Mouse (Mus musculus) cerebellum, adult (tissue): ENCODE data around the gene Ankrd34b.

ENCODE experiments used
- ATAC-seq: cut with Nextera tagmentation; 2 replicates; pipeline ENCODE4 v1.9.2; 2017; ENCODE audit warnings: mild to moderate bottlenecking, moderate library complexity, mixed read lengths; ENCODE audit not compliant: insufficient number of reproducible peaks, low FRiP score, low TSS enrichment

Gene Ankrd34b

DNA sequence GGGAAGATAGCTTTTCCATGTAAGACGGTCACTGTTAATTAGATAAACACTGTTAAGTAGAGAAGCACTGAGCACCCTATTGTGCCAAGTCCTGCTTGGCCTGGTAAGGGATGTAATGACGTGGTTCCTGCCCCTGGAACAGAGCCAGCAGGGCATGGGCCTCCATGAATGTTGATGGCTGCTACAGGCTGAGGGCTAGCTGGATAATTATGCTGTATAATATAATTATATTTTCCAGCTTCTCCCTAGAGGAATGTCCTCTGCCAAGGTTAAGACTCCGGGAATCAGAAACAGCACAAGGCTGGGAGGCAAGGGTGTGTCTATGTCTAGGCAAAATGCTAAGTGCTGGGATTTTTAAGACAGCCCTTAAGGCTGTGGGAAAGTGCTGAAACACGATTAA is 65.1 kb downstream of the Ankrd34b start:
- no peak for ATAC-seq
